ENCODE assay signal across 8 mouse cellular contexts in genomic region chr16:17069511-17070443, GRCm38 (mm10). TPM values are rescaled to one million over a fixed set of nuclear protein-coding genes. Genes with fewer than 3 reads are reported as not detected.
A peak's percentile ranks its signal among the peaks of the same experiment; 100 is the strongest.
DNase-seq lines count a peak whose midpoint lies in the region; ATAC-seq lines count a peak whose summit lies in the region.

TSS of gene Ypel1 (plus strand) at chr16:17069696.

- H3K4me3 ChIP-seq in intestine, embryonic 14.5 days (ENCODE audit: low read depth, low read length): peak within 1 kb of the TSS; percentile 68
- H3K4me3 ChIP-seq in midbrain, embryonic 10.5 days: peak within 1 kb of the TSS; percentile 87

- peak within 1 kb of the TSS; percentile 77 for H3K9ac ChIP-seq in intestine, embryonic 14.5 days (ENCODE audit: low read length)

- ATAC-seq in intestine, embryonic 14.5 days (replicated peaks; ENCODE audit: low FRiP score, low TSS enrichment, low read depth): peak; percentile 91

- peak within 1 kb of the TSS; percentile 57 for H3K4me2 ChIP-seq in intestine, embryonic 14.5 days (ENCODE audit: low read length)

- H3K27ac ChIP-seq in intestine, embryonic 14.5 days (ENCODE audit: low read depth): peak within 1 kb of the TSS; percentile 79
- H3K27ac ChIP-seq in midbrain, embryonic 10.5 days (replicated peaks): peak within 1 kb of the TSS; percentile 99

- intact Hi-C loops in left cerebral cortex, postnatal 36 days (cut with DNase I): no loop called here

- under 1% methylated on average over 72 of the region's 76 CpGs for WGBS in intestine, embryonic 14.5 days
- under 1% methylated on average over 76 of the region's 76 CpGs for WGBS in midbrain, embryonic 10.5 days

- H3K27me3 ChIP-seq in intestine, embryonic 14.5 days (replicated peaks; ENCODE audit: control insufficient read depth, insufficient read depth, low read length): no peaks in the 10 kb centered on the region
- H3K27me3 ChIP-seq in midbrain, embryonic 10.5 days (ENCODE audit: low read depth, poor library complexity, severe bottlenecking): no peaks in the 10 kb centered on the region

- H3K9me3 ChIP-seq in intestine, embryonic 14.5 days (ENCODE audit: control insufficient read depth, low read length): no peaks in the 10 kb centered on the region
- H3K9me3 ChIP-seq in midbrain, embryonic 10.5 days (replicated peaks): peaks cover 1% of the 10 kb centered on the region; the same call in 1 of the 2 replicates

- DNase-seq in adrenal gland, adult (ENCODE audit: inconsistent age in 2 of 2, low spot score in 1 of 2): peak; percentile 92 to 97
- peak; percentile 95 for DNase-seq in embryo, embryonic 10 days (ENCODE audit: low spot score)
- peak; percentile 85 for DNase-seq in gastrocnemius, postnatal 25 days
- DNase-seq in intestine, embryonic 14.5 days (ENCODE audit: low spot score): peak; percentile 94
- peak; percentile 88 to 91 for DNase-seq in left cerebral cortex, postnatal 36 days (ENCODE audit: low spot score in 2 of 2)
- DNase-seq in midbrain, embryonic 10.5 days (ENCODE audit: low spot score): peak; percentile 94
- DNase-seq in right cerebral cortex, postnatal 4 days: peak; percentile 87
- peak; percentile 86 for DNase-seq in yolk sac, embryonic 10.5 days (ENCODE audit: low spot score)

- H3K36me3 ChIP-seq in intestine, embryonic 14.5 days (ENCODE audit: control insufficient read depth, insufficient read depth, low read length): no peaks in the 10 kb centered on the region
- H3K36me3 ChIP-seq in midbrain, embryonic 10.5 days: peaks cover 35% of the 10 kb centered on the region

- H3K4me1 ChIP-seq in intestine, embryonic 14.5 days (replicated peaks; ENCODE audit: control insufficient read depth, insufficient read depth, low read length): 0 out of 2 replicates have a peak, but pooled peaks cover 8% of the 10 kb centered on the region
- H3K4me1 ChIP-seq in midbrain, embryonic 10.5 days: peaks cover 24% of the 10 kb centered on the region

RNA-seq across cellular contexts. Expression of gene Ypel1, which starts in this region (rescaled TPM):
- total RNA-seq in gastrocnemius, postnatal 25 days (2021): under 1 TPM; 0.77 to 0.99 TPM
- polyA plus RNA-seq in intestine, embryonic 14.5 days (2014; fragmentation: Nextera tagmentation; extraction: Ambion mirVana): 25.5 and 32.3 TPM in 2 replicates
- 10 to 100 TPM; 42.6 TPM for total RNA-seq in left cerebral cortex, postnatal 36 days (2021)
- 99.1 and 109 TPM in 2 replicates for polyA plus RNA-seq in midbrain, embryonic 10.5 days (2016; fragmentation: Nextera tagmentation; extraction: Ambion mirVana)

Comparison
In these comparisons a context has a peak if more than half of its experiments do, and no peak if none do; other contexts are left out.
1. Peak in every context shown above with its lines: DNase-seq, ATAC-seq, H3K4me3 ChIP-seq and H3K27ac ChIP-seq.
2. RNA of gene Ypel1 (total RNA-seq): 42.6 TPM in left cerebral cortex, postnatal 36 days; 0.77 to 0.99 TPM in gastrocnemius, postnatal 25 days; every median in the first group is over 10 times any median in the second.
3. Peak in DNase-seq in gastrocnemius, postnatal 25 days; RNA of the gene not detected or under 1 TPM.